Mouse (Mus musculus) left cerebral cortex, adult 6 months (tissue): ENCODE results near the gene Spaca1. TPM values are rescaled to one million over a fixed set of nuclear protein-coding genes. Genes with fewer than 3 reads are reported as not detected.

Experiments used
- long read RNA-seq, 2 experiments: library from polyadenylated mRNA; unstranded; transcript quantifications; one replicate each; pipeline ENCODE4 v2.0.0; 2019 to 2020
- polyA plus RNA-seq: library from polyadenylated mRNA; unstranded; fragments of <200 nt; fragmentation: Nextera tagmentation; gene quantifications from 2 replicates; pipeline ENCODE4 v1.2.3, GENCODE M21; 2021

Gene Spaca1
- polyA plus RNA-seq, result 0.24 and 0.40 TPM in 2 replicates
- long read RNA-seq, experiment 1, result 0 reads
- long read RNA-seq, experiment 2, result 0 reads

DNA sequence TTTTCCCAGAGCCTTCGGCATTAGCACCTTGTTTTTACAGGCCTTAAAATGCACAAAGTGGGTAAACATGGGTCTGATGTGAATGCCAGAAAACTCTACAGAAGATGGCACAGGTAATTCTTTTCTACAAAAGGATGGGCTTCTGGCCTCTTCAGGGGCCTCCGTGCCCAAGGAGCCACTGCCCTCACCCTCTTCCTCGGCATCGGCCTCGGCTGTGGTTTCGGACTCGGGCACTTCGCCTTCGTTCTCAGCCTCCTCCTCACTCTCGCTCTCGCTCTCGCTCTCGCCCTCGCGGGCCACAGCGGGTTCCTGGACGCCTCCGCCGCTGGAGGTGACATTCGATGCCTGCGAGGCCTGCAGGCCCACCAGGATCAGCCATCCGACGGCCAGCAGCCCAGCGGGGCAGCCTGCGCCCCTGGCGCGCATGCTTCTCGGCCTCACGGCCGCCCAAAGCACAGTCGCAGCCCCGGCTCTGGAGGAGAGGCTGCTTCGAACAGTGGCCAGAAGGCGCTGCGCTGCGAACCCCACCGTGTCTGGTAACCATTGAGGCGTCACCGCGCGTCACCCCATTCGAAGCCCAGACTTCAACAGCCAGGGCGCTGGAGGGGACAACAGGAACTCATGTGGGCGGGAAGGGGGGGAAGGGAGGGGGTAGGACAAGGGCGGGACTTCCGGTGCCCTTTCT lies at the start of gene Spaca1:
Gene Spaca1, minus strand, starts transcription at position 621 of the 685 bp plus-strand sequence.

Other genes with a start within 250 kb of the Spaca1 start
- 41.4 and 44.7 TPM in 2 replicates for gene Cnr1, start 125.6 kb downstream of the Spaca1 start, polyA plus RNA-seq